Mouse (Mus musculus) kidney, adult 2 months (tissue): Measurements from ENCODE around the gene Efr3b.

Experiments used
- CTCF ChIP-seq: fragments of 200-500 bp; conservative IDR thresholded peaks from 2 replicates; pipeline ENCODE4 v1.5.1; 2011; ENCODE audit warnings: low read depth, mild to moderate bottlenecking, control low read depth, low read length, moderate library complexity, mixed read lengths; ENCODE audit not compliant: insufficient read depth, insufficient read length
- POLR2A ChIP-seq: fragments of 200-500 bp; IDR thresholded peaks from one replicate; pipeline ENCODE4 v1.6.1; 2011; ENCODE audit warnings: low read depth, low read length, control low read depth

DNA sequence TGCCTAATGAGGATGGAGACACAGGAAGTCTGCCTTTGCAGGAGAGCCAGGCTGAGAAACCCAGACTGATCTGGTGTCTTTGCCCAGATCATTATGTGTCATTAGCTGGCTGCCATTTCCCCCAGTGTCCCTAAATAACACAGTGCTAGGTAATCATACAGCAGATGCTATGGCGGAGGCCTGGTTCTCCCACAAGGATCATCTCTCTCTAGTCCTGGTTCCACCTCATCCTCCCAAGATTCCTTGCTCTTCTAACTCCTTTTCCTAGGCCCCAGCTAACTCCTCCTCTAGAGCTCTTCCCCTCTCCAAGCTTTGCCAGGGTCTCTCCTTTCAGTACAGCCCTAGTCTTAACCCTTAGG lies 57.7 kb downstream of the Efr3b start:
- no peak for TF ChIP-seq POLR2A
- no peak for TF ChIP-seq CTCF
